ENCODE assay signal across 14 mouse cellular contexts in the genomic region with DNA sequence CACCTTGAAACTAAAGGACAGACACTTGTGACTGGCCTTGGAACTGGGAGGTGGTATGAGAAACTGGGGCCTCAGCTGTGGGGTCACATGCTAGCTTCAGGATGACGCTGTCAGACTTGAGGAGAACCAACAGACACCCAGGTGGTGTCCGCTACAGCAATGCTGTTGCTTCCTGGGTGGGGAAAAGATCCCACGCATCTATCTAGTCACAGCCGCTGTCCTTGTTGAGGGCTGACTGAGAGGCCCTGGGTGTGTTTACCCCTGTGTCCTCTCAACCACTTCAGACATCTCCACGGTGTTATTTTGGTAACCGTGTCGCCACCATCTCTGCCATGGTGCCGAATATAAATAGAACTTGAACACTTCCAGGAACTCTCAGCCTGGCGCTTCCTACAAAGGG. TPM values are rescaled to one million over a fixed set of nuclear protein-coding genes. Genes with fewer than 3 reads are reported as not detected.
DNase-seq lines count a peak whose midpoint lies in the region; ATAC-seq lines count a peak whose summit lies in the region.
"Had no signal": no experiment of that assay in that cellular context is flagged by ENCODE, and none has a peak within 500 bp of the region (broad histone marks: within the 10 kb centered on the region; RNA-seq: fewer than 3 reads in every experiment).

No protein-coding gene starts in this region.

- WGBS in heart, embryonic 12.5 days, result 37% methylated on average over 9 of the region's 9 CpGs

- no peaks in the 10 kb centered on the region for H3K36me3 ChIP-seq in heart, embryonic 12.5 days
- H3K36me3 ChIP-seq: kidney, embryonic 15.5 days; neural tube, embryonic 12.5 days had no signal

- no peaks in the 10 kb centered on the region for H3K27me3 ChIP-seq in heart, embryonic 12.5 days (replicated peaks)

- H3K4me3 ChIP-seq in heart, embryonic 12.5 days, result no peak overlapping the region
- H3K4me3 ChIP-seq: kidney, embryonic 15.5 days; neural tube, embryonic 12.5 days had no signal

- no peak overlapping the region for H3K9ac ChIP-seq in heart, embryonic 12.5 days
- H3K9ac ChIP-seq: kidney, embryonic 15.5 days; neural tube, embryonic 12.5 days had no signal

- peaks cover 68% of the 10 kb centered on the region for H3K4me1 ChIP-seq in heart, embryonic 12.5 days (replicated peaks)

- H3K4me2 ChIP-seq in heart, embryonic 12.5 days, result peak overlapping the region; percentile 45
- H3K4me2 ChIP-seq: kidney, embryonic 15.5 days; neural tube, embryonic 12.5 days had no signal

- peak; percentile 92 for ATAC-seq in CD4-positive, CD25-positive, alpha-beta regulatory T cell, adult 4 months
- no peak for ATAC-seq in heart, embryonic 12.5 days (ENCODE audit: insufficient number of reproducible peaks, low FRiP score)
- no peak for ATAC-seq in monocyte, adult 5-6 weeks (replicated peaks; ENCODE audit: insufficient number of reproducible peaks, low FRiP score, low TSS enrichment, poor library complexity, severe bottlenecking)
- ATAC-seq: forebrain, embryonic 14.5 days had no signal

- peak; percentile 50 for DNase-seq in gastrocnemius, adult 18-20 months (ENCODE audit: low spot score)
- DNase-seq in gastrocnemius, postnatal 25 days, result no peak
- DNase-seq in skeletal muscle tissue, adult 2 months (ENCODE audit: low read depth, low spot score), result peak; percentile 78
- no peak for DNase-seq in kidney, adult 11 months
- DNase-seq in cerebellum, adult 11-12 months, result no peak
- DNase-seq: left cerebral cortex, postnatal 4 days; spleen, adult 18-20 months had no signal

- H3K9me3 ChIP-seq in heart, embryonic 12.5 days (replicated peaks), result no peaks in the 10 kb centered on the region
- H3K9me3 ChIP-seq: kidney, embryonic 15.5 days; neural tube, embryonic 12.5 days had no signal

- peak overlapping the region; percentile 83 for H3K27ac ChIP-seq in heart, embryonic 12.5 days (ENCODE audit: poor library complexity, severe bottlenecking)
- H3K27ac ChIP-seq: kidney, embryonic 15.5 days; macrophage; neural tube, embryonic 12.5 days had no signal

RNA-seq across cellular contexts. Expression of gene Cradd, which starts 10.4 kb away (rescaled TPM):
- total RNA-seq in gastrocnemius, adult 18-20 months (2021), result 10 to 100 TPM in 1 of 2 experiments, 1 to 10 TPM in 1; 9.5 to 11.3 TPM
- total RNA-seq in gastrocnemius, postnatal 25 days (2021), result 1 to 10 TPM; 8.3 to 8.5 TPM
- polyA plus RNA-seq in CD4-positive, CD25-positive, alpha-beta regulatory T cell, adult 4 months (2017; shearing (Covaris generic)), result 10 to 100 TPM; 31.3 to 31.6 TPM
- polyA plus RNA-seq in heart, embryonic 12.5 days (2016; fragmentation: Nextera tagmentation; extraction: Ambion mirVana), result 8.0 and 10.5 TPM in 2 replicates
- 3.2 to 12.0 TPM (median 4.6 TPM) in 3 replicates for total RNA-seq in monocyte, adult 5-6 weeks (2017)

Comparison
In these comparisons a context has a peak if more than half of its experiments do, and no peak if none do; other contexts are left out.
1. DNase-seq: peak in gastrocnemius, adult 18-20 months (single experiment) and skeletal muscle tissue, adult 2 months (single experiment); none in gastrocnemius, postnatal 25 days (single experiment), kidney, adult 11 months (single experiment) and cerebellum, adult 11-12 months (single experiment).